Mouse (Mus musculus): ENCODE results near the gene Nags. TPM values are rescaled to one million over a fixed set of nuclear protein-coding genes. Genes with fewer than 3 reads are reported as not detected.

Gene Nags
- 0.26 TPM for polyA plus RNA-seq (2014; fragmentation: Illumina TruSeq; extraction: RNeasy Lipid Tissue Mini Kit (QIAGEN cat#74804); ENCODE audit: low replicate concordance)

GRCm38 (mm10) chr11:102145471-102146001 lies at the start of gene Nags:
TSS of gene Nags (plus strand) at chr11:102145513.

GRCm38 (mm10) chr11:102101219-102101618 lies 44.1 kb upstream of the Nags start, which contains the start of gene Ppy:
TSS of gene Ppy (minus strand) at chr11:102101319.

GRCm38 (mm10) chr11:102107732-102108131 lies 37.6 kb upstream of the Nags start, which contains the start of gene Pyy:
TSS of gene Pyy (minus strand) at chr11:102107832.

GRCm38 (mm10) chr11:102156039-102156785 lies 10.9 kb downstream of the Nags start, which contains the start of gene Tmem101:
TSS of gene Tmem101 (minus strand) at chr11:102156404.

GRCm38 (mm10) chr11:102184646-102185495 lies 39.6 kb downstream of the Nags start, which contains the start of gene Lsm12:
TSS of gene Lsm12 (minus strand) at chr11:102185296.

GRCm38 (mm10) chr11:102189461-102190436 lies 44.4 kb downstream of the Nags start, which contains the start of gene G6pc3:
TSS of gene G6pc3 (plus strand) at chr11:102189620.

Other genes with a start within 250 kb of the Nags start
- not detected for gene Sost, start 178.5 kb upstream of the Nags start, polyA plus RNA-seq (2014; fragmentation: Illumina TruSeq; extraction: RNeasy Lipid Tissue Mini Kit (QIAGEN cat#74804); ENCODE audit: low replicate concordance)
- gene Cfap97d1, start 161.2 kb upstream of the Nags start, polyA plus RNA-seq (2014; fragmentation: Illumina TruSeq; extraction: RNeasy Lipid Tissue Mini Kit (QIAGEN cat#74804); ENCODE audit: low replicate concordance): not detected
- gene Dusp3, start 158.5 kb upstream of the Nags start, polyA plus RNA-seq (2014; fragmentation: Illumina TruSeq; extraction: RNeasy Lipid Tissue Mini Kit (QIAGEN cat#74804); ENCODE audit: low replicate concordance): 5.8 TPM
- 0.30 TPM for gene Mpp3, start 117.1 kb upstream of the Nags start, polyA plus RNA-seq (2014; fragmentation: Illumina TruSeq; extraction: RNeasy Lipid Tissue Mini Kit (QIAGEN cat#74804); ENCODE audit: low replicate concordance)
- gene Cd300lg, start 104.0 kb upstream of the Nags start, polyA plus RNA-seq (2014; fragmentation: Illumina TruSeq; extraction: RNeasy Lipid Tissue Mini Kit (QIAGEN cat#74804); ENCODE audit: low replicate concordance): 3.2 TPM
- not detected for gene Mpp2, start 57.0 kb upstream of the Nags start, polyA plus RNA-seq (2014; fragmentation: Illumina TruSeq; extraction: RNeasy Lipid Tissue Mini Kit (QIAGEN cat#74804); ENCODE audit: low replicate concordance)
- gene Ppy, start 44.2 kb upstream of the Nags start, polyA plus RNA-seq (2014; fragmentation: Illumina TruSeq; extraction: RNeasy Lipid Tissue Mini Kit (QIAGEN cat#74804); ENCODE audit: low replicate concordance): not detected
- not detected for gene Pyy, start 37.7 kb upstream of the Nags start, polyA plus RNA-seq (2014; fragmentation: Illumina TruSeq; extraction: RNeasy Lipid Tissue Mini Kit (QIAGEN cat#74804); ENCODE audit: low replicate concordance)
- gene Tmem101, start 10.9 kb downstream of the Nags start, polyA plus RNA-seq (2014; fragmentation: Illumina TruSeq; extraction: RNeasy Lipid Tissue Mini Kit (QIAGEN cat#74804); ENCODE audit: low replicate concordance): 2.4 TPM
- gene Lsm12, start 39.8 kb downstream of the Nags start, polyA plus RNA-seq (2014; fragmentation: Illumina TruSeq; extraction: RNeasy Lipid Tissue Mini Kit (QIAGEN cat#74804); ENCODE audit: low replicate concordance): 50.0 TPM
- gene G6pc3, start 44.1 kb downstream of the Nags start, polyA plus RNA-seq (2014; fragmentation: Illumina TruSeq; extraction: RNeasy Lipid Tissue Mini Kit (QIAGEN cat#74804); ENCODE audit: low replicate concordance): 1.1 TPM
- gene Hdac5, start 84.7 kb downstream of the Nags start, polyA plus RNA-seq (2014; fragmentation: Illumina TruSeq; extraction: RNeasy Lipid Tissue Mini Kit (QIAGEN cat#74804); ENCODE audit: low replicate concordance): 1.2 TPM
- gene BC030867, start 103.4 kb downstream of the Nags start, polyA plus RNA-seq (2014; fragmentation: Illumina TruSeq; extraction: RNeasy Lipid Tissue Mini Kit (QIAGEN cat#74804); ENCODE audit: low replicate concordance): not detected
- gene Asb16, start 123.2 kb downstream of the Nags start, polyA plus RNA-seq (2014; fragmentation: Illumina TruSeq; extraction: RNeasy Lipid Tissue Mini Kit (QIAGEN cat#74804); ENCODE audit: low replicate concordance): not detected
- 6.1 TPM for gene Tmub2, start 139.4 kb downstream of the Nags start, polyA plus RNA-seq (2014; fragmentation: Illumina TruSeq; extraction: RNeasy Lipid Tissue Mini Kit (QIAGEN cat#74804); ENCODE audit: low replicate concordance)
- gene Atxn7l3, start 151.1 kb downstream of the Nags start, polyA plus RNA-seq (2014; fragmentation: Illumina TruSeq; extraction: RNeasy Lipid Tissue Mini Kit (QIAGEN cat#74804); ENCODE audit: low replicate concordance): 5.4 TPM
- gene Ubtf, start 174.2 kb downstream of the Nags start, polyA plus RNA-seq (2014; fragmentation: Illumina TruSeq; extraction: RNeasy Lipid Tissue Mini Kit (QIAGEN cat#74804); ENCODE audit: low replicate concordance): 22.9 TPM
- not detected for gene Slc4a1, start 220.7 kb downstream of the Nags start, polyA plus RNA-seq (2014; fragmentation: Illumina TruSeq; extraction: RNeasy Lipid Tissue Mini Kit (QIAGEN cat#74804); ENCODE audit: low replicate concordance)
- not detected for gene Rundc3a, start 247.9 kb downstream of the Nags start, polyA plus RNA-seq (2014; fragmentation: Illumina TruSeq; extraction: RNeasy Lipid Tissue Mini Kit (QIAGEN cat#74804); ENCODE audit: low replicate concordance)

Data from small intestine, adult 10 weeks (tissue).